Mouse (Mus musculus) heart, postnatal 0 days (tissue): ENCODE results near the gene Klk10. TPM values are rescaled to one million over a fixed set of nuclear protein-coding genes. Genes with fewer than 3 reads are reported as not detected.

Source experiments
- ATAC-seq: fragments of 200-750 bp; cut with Nextera tagmentation; 2 replicates; pipeline ENCODE4 v1.8.0; 2017; ENCODE audit warnings: low read depth, moderate number of reproducible peaks, moderate library complexity; ENCODE audit not compliant: insufficient read depth
- DNase-seq: peaks from one replicate; pipeline ENCODE4 v3.0.0-alpha.2; 2016; ENCODE audit warnings: low spot score
- H3K27ac ChIP-seq: fragments of 300-500 bp; sonication (generic); 2 replicates; pipeline ENCODE4 v1.5.1; 2014; ENCODE audit warnings: low read depth, mild to moderate bottlenecking
- H3K27me3 ChIP-seq: fragments of 300-500 bp; sonication (generic); 2 replicates; pipeline ENCODE4 v1.6.1; 2014; ENCODE audit warnings: low read length, mixed read lengths; ENCODE audit not compliant: control insufficient read depth, insufficient read depth
- H3K36me3 ChIP-seq: fragments of 300-500 bp; sonication (generic); replicated peaks from 2 replicates; pipeline ENCODE4 v1.6.1; 2014; ENCODE audit warnings: low read length, mixed read lengths; ENCODE audit not compliant: control insufficient read depth, insufficient read depth
- H3K4me1 ChIP-seq: fragments of 300-500 bp; sonication (generic); 2 replicates; pipeline ENCODE4 v1.6.1; 2014; ENCODE audit warnings: antibody characterized with exemption; ENCODE audit not compliant: control insufficient read depth, insufficient read depth
- H3K4me2 ChIP-seq: fragments of 300-500 bp; sonication (generic); 2 replicates; pipeline ENCODE4 v1.6.1; 2014; ENCODE audit warnings: low read depth, mild to moderate bottlenecking, low read length, moderate library complexity
- H3K4me3 ChIP-seq: fragments of 300-500 bp; sonication (generic); 2 replicates; pipeline ENCODE4 v1.5.1; 2014; ENCODE audit warnings: low read depth, low read length
- H3K9ac ChIP-seq: fragments of 300-500 bp; sonication (generic); replicated peaks from 2 replicates; pipeline ENCODE4 v1.6.1; 2014; ENCODE audit warnings: low read depth, low read length, mixed read lengths
- H3K9me3 ChIP-seq: fragments of 300-500 bp; sonication (generic); replicated peaks from 2 replicates; pipeline ENCODE4 v1.6.1; 2016; ENCODE audit warnings: low read length; ENCODE audit not compliant: control insufficient read depth
- CTCF ChIP-seq: IDR thresholded peaks from 2 replicates; pipeline ENCODE4 v1.5.1; 2016; ENCODE audit warnings: antibody characterized with exemption, control low read depth, low read depth
- EP300 ChIP-seq: IDR thresholded peaks from 2 replicates; pipeline ENCODE4 v1.6.1; 2016; ENCODE audit warnings: antibody characterized with exemption, low read depth
- whole genome bisulfite sequencing: fragments of 180-500 bp; shearing (Covaris S2); extraction: QIAGEN DNeasy Blood & Tissue Kit; methylation state at CpG from one replicate; pipeline ENCODE4 v1.1.7; 2014; 5-methylcytosine and 5-hydroxymethylcytosine counted together
- polyA plus RNA-seq: library from polyadenylated mRNA; unstranded; fragments of >200 nt; fragmentation: Nextera tagmentation; extraction: Ambion mirVana; gene quantifications from 2 replicates; pipeline ENCODE4 v1.2.1, GENCODE M21; 2015
- total RNA-seq: library from RNA; depleted of rRNA; stranded (reverse); fragments of >200 nt; gene quantifications from 2 replicates; pipeline ENCODE4 v1.2.3, GENCODE M21; 2014; ENCODE audit warnings: low replicate concordance

The Klk10 gene
- total and polyA plus RNA-seq, 2 experiments from 2014 or later, result 0.27 TPM; not detected in 1

- 87% methylated on average over 10 of the region's 10 CpGs for WGBS
- no peak overlapping the region for H3K4me2 ChIP-seq
- no peaks in the 10 kb centered on the region for H3K27me3 ChIP-seq
- H3K4me1 ChIP-seq, result no peaks in the 10 kb centered on the region
- H3K9ac ChIP-seq, result no peak overlapping the region
- no peak for TF ChIP-seq CTCF
- TF ChIP-seq EP300, result no peak
- no peak overlapping the region for H3K27ac ChIP-seq
- H3K36me3 ChIP-seq, result no peaks in the 10 kb centered on the region
- H3K4me3 ChIP-seq, result no peak overlapping the region
- H3K9me3 ChIP-seq, result no peaks in the 10 kb centered on the region
- no peak for DNase-seq
- ATAC-seq, result no peak
Observed at GRCm38 (mm10) chr7:43770701-43771100, 10.1 kb upstream of the Klk10 start.

GRCm38 (mm10) chr7:43771916-43772315 lies 8.9 kb upstream of the Klk10 start:
- DNase-seq, result no peak
- TF ChIP-seq CTCF, result no peak
- TF ChIP-seq EP300, result no peak
- H3K27me3 ChIP-seq, result no peaks in the 10 kb centered on the region
- H3K9ac ChIP-seq, result no peak overlapping the region
- no peak overlapping the region for H3K4me2 ChIP-seq
- no peaks in the 10 kb centered on the region for H3K9me3 ChIP-seq
- H3K36me3 ChIP-seq, result no peaks in the 10 kb centered on the region
- no peak overlapping the region for H3K4me3 ChIP-seq
- 87% methylated on average over 6 of the region's 6 CpGs for WGBS
- ATAC-seq, result no peak
- H3K4me1 ChIP-seq, result no peaks in the 10 kb centered on the region
- H3K27ac ChIP-seq, result no peak overlapping the region

- H3K9ac ChIP-seq, result no peak overlapping the region
- H3K27me3 ChIP-seq, result no peaks in the 10 kb centered on the region
- no peak for TF ChIP-seq EP300
- no peak for TF ChIP-seq CTCF
- H3K27ac ChIP-seq, result no peak overlapping the region
- WGBS, result 68% methylated on average over 3 of the region's 3 CpGs
- H3K4me2 ChIP-seq, result no peak overlapping the region
- H3K4me3 ChIP-seq, result no peak overlapping the region
- H3K9me3 ChIP-seq, result no peaks in the 10 kb centered on the region
- no peak for DNase-seq
- H3K36me3 ChIP-seq, result no peaks in the 10 kb centered on the region
- H3K4me1 ChIP-seq, result no peaks in the 10 kb centered on the region
- ATAC-seq, result no peak
Observed at GRCm38 (mm10) chr7:43772901-43773300, 7.9 kb upstream of the Klk10 start.

GRCm38 (mm10) chr7:43774364-43774763 lies 6.5 kb upstream of the Klk10 start, which contains the start of gene Klk11:
Gene Klk11 (plus strand): TSS chr7:43774604.
- no peak for TF ChIP-seq EP300
- no peak for TF ChIP-seq CTCF
- Histone ChIP-seq H3K4me2 (no peak within 1 kb of the TSS), H3K4me3 (no peak within 1 kb of the TSS), H3K27ac (no peak within 1 kb of the TSS), H3K27me3 (no peaks in the 10 kb centered on the region), H3K4me1 (no peaks in the 10 kb centered on the region), H3K9me3 (no peaks in the 10 kb centered on the region), H3K9ac (no peak within 1 kb of the TSS), H3K36me3 (no peaks in the 10 kb centered on the region)
- ATAC-seq (no peak), DNase-seq (no peak)
- 90% methylated on average over 5 of the region's 5 CpGs for WGBS

- Histone ChIP-seq H3K9me3 (no peaks in the 10 kb centered on the region), H3K36me3 (no peaks in the 10 kb centered on the region), H3K4me3 (no peak overlapping the region), H3K4me1 (no peaks in the 10 kb centered on the region), H3K27me3 (no peaks in the 10 kb centered on the region), H3K4me2 (no peak overlapping the region), H3K27ac (no peak overlapping the region), H3K9ac (no peak overlapping the region)
- TF ChIP-seq CTCF, result no peak
- no peak for TF ChIP-seq EP300
- ATAC-seq, result no peak
- WGBS, result 60% methylated on average over 6 of the region's 6 CpGs
- no peak for DNase-seq
Observed at GRCm38 (mm10) chr7:43774802-43775201, 6.0 kb upstream of the Klk10 start.

- TF ChIP-seq EP300 (no peak), CTCF (no peak)
- Histone ChIP-seq H3K27me3 (no peaks in the 10 kb centered on the region), H3K9ac (no peak overlapping the region), H3K9me3 (no peaks in the 10 kb centered on the region), H3K4me1 (no peaks in the 10 kb centered on the region), H3K27ac (no peak overlapping the region), H3K4me2 (no peak overlapping the region), H3K36me3 (no peaks in the 10 kb centered on the region), H3K4me3 (no peak overlapping the region)
- DNase-seq (no peak), ATAC-seq (no peak)
- 54% methylated on average over 7 of the region's 7 CpGs for WGBS
Observed at GRCm38 (mm10) chr7:43775311-43776057, 5.4 kb upstream of the Klk10 start.
